Mouse (Mus musculus) frontal cortex, adult (tissue): ENCODE data around the gene Rnase11.

Experiments
- ATAC-seq: cut with Nextera tagmentation; 2 replicates; pipeline ENCODE4 v1.9.2; 2017; ENCODE audit warnings: mild to moderate bottlenecking, moderate library complexity, mixed read lengths; ENCODE audit not compliant: low TSS enrichment

The Rnase11 gene

GRCm38 (mm10) chr14:51008781-51009180, 41.2 kb downstream of the Rnase11 start:
- ATAC-seq: peak; percentile 18; the same call in 1 of the 2 replicates

GRCm38 (mm10) chr14:51007914-51008713, 41.8 kb downstream of the Rnase11 start:
- peak; percentile 94 for ATAC-seq

GRCm38 (mm10) chr14:51007152-51007801, 42.7 kb downstream of the Rnase11 start, which contains the start of gene Rnase10:
Gene Rnase10, plus strand, starts transcription at chr14:51007751.
- ATAC-seq: no peak
